Mouse (Mus musculus): ENCODE results near the gene Unc13c. TPM values are rescaled to one million over a fixed set of nuclear protein-coding genes. Genes with fewer than 3 reads are reported as not detected.

Gene Unc13c
- polyA plus RNA-seq, 1 experiment from 2014 or later: 0.05 TPM

- Histone ChIP-seq H3K4me3 (ENCODE audit: low read depth, low read length) (no peak overlapping the region), H3K4me1 (ENCODE audit: insufficient read depth, low read depth, low read length) (no peaks in the 10 kb centered on the region), H3K27me3 (replicated peaks; ENCODE audit: insufficient read depth, low read length) (no peaks in the 10 kb centered on the region), H3K4me2 (replicated peaks; ENCODE audit: low read depth, low read length) (no peak overlapping the region), H3K9ac (replicated peaks; ENCODE audit: low read depth) (no peak overlapping the region), H3K27ac (ENCODE audit: low read length) (no peak overlapping the region), H3K36me3 (ENCODE audit: insufficient read depth, low read length) (no peaks in the 10 kb centered on the region), H3K9me3 (ENCODE audit: low read length) (no peaks in the 10 kb centered on the region)
- TF ChIP-seq EP300 (IDR thresholded peaks at IDR 0.05): no peak
- TF ChIP-seq CTCF (IDR thresholded peaks at IDR 0.05): no peak
- ATAC-seq: no peak
- DNase-seq (ENCODE audit: low spot score): peak; percentile 41
- WGBS: 44% methylated on average over 4 of the region's 4 CpGs
Measured at GRCm38 (mm10) chr9:73934844-73935243, 33.9 kb downstream of the Unc13c start.

GRCm38 (mm10) chr9:73931988-73932387 lies 36.8 kb downstream of the Unc13c start:
- no peaks in the 10 kb centered on the region for H3K27me3 ChIP-seq (replicated peaks; ENCODE audit: insufficient read depth, low read length)
- no peak overlapping the region for H3K4me2 ChIP-seq (replicated peaks; ENCODE audit: low read depth, low read length)
- H3K4me1 ChIP-seq (ENCODE audit: insufficient read depth, low read depth, low read length): no peaks in the 10 kb centered on the region
- no peak for DNase-seq (ENCODE audit: low spot score)
- no peak for ATAC-seq
- H3K4me3 ChIP-seq (ENCODE audit: low read depth, low read length): no peak overlapping the region
- TF ChIP-seq CTCF (IDR thresholded peaks at IDR 0.05): no peak
- TF ChIP-seq EP300 (IDR thresholded peaks at IDR 0.05): no peak
- no peak overlapping the region for H3K9ac ChIP-seq (replicated peaks; ENCODE audit: low read depth)
- H3K9me3 ChIP-seq (ENCODE audit: low read length): no peaks in the 10 kb centered on the region
- no peaks in the 10 kb centered on the region for H3K36me3 ChIP-seq (ENCODE audit: insufficient read depth, low read length)
- WGBS: 78% methylated on average over 9 of the region's 9 CpGs
- H3K27ac ChIP-seq (ENCODE audit: low read length): no peak overlapping the region

GRCm38 (mm10) chr9:73927276-73927675 lies 41.5 kb downstream of the Unc13c start:
- no peaks in the 10 kb centered on the region for H3K36me3 ChIP-seq (ENCODE audit: insufficient read depth, low read length)
- no peak overlapping the region for H3K9ac ChIP-seq (replicated peaks; ENCODE audit: low read depth)
- no peak overlapping the region for H3K27ac ChIP-seq (ENCODE audit: low read length)
- no peak overlapping the region for H3K4me3 ChIP-seq (ENCODE audit: low read depth, low read length)
- H3K9me3 ChIP-seq (ENCODE audit: low read length): no peaks in the 10 kb centered on the region
- no peak overlapping the region for H3K4me2 ChIP-seq (replicated peaks; ENCODE audit: low read depth, low read length)
- ATAC-seq: no peak
- no peak for DNase-seq (ENCODE audit: low spot score)
- no peak for TF ChIP-seq CTCF (IDR thresholded peaks at IDR 0.05)
- no peak for TF ChIP-seq EP300 (IDR thresholded peaks at IDR 0.05)
- no peaks in the 10 kb centered on the region for H3K27me3 ChIP-seq (replicated peaks; ENCODE audit: insufficient read depth, low read length)
- H3K4me1 ChIP-seq (ENCODE audit: insufficient read depth, low read depth, low read length): no peaks in the 10 kb centered on the region
- WGBS: 75% methylated on average over 2 of the region's 2 CpGs

- TF ChIP-seq EP300 (IDR thresholded peaks at IDR 0.05) (peak; percentile 59), CTCF (IDR thresholded peaks at IDR 0.05) (no peak)
- H3K27ac ChIP-seq (ENCODE audit: low read length): no peak overlapping the region
- no peak overlapping the region for H3K4me3 ChIP-seq (ENCODE audit: low read depth, low read length)
- peak; percentile 75 for ATAC-seq
- 0 out of 2 replicates have a peak overlapping the region, but pooled peaks have one; percentile 8 for H3K4me2 ChIP-seq (replicated peaks; ENCODE audit: low read depth, low read length)
- WGBS: 53% methylated on average over 11 of the region's 11 CpGs
- no peaks in the 10 kb centered on the region for H3K9me3 ChIP-seq (ENCODE audit: low read length)
- no peaks in the 10 kb centered on the region for H3K4me1 ChIP-seq (ENCODE audit: insufficient read depth, low read depth, low read length)
- no peaks in the 10 kb centered on the region for H3K27me3 ChIP-seq (replicated peaks; ENCODE audit: insufficient read depth, low read length)
- H3K9ac ChIP-seq (replicated peaks; ENCODE audit: low read depth): no peak overlapping the region
- no peaks in the 10 kb centered on the region for H3K36me3 ChIP-seq (ENCODE audit: insufficient read depth, low read length)
- peak; percentile 58 for DNase-seq (ENCODE audit: low spot score)
Measured at GRCm38 (mm10) chr9:73922449-73923115, 46.2 kb downstream of the Unc13c start.

GRCm38 (mm10) chr9:73905959-73906358 lies 62.8 kb downstream of the Unc13c start:
- Histone ChIP-seq H3K36me3 (ENCODE audit: insufficient read depth, low read length) (no peaks in the 10 kb centered on the region), H3K4me3 (ENCODE audit: low read depth, low read length) (no peak overlapping the region), H3K4me1 (ENCODE audit: insufficient read depth, low read depth, low read length) (no peaks in the 10 kb centered on the region), H3K4me2 (replicated peaks; ENCODE audit: low read depth, low read length) (no peak overlapping the region), H3K27ac (ENCODE audit: low read length) (no peak overlapping the region), H3K27me3 (replicated peaks; ENCODE audit: insufficient read depth, low read length) (no peaks in the 10 kb centered on the region), H3K9ac (replicated peaks; ENCODE audit: low read depth) (no peak overlapping the region), H3K9me3 (ENCODE audit: low read length) (no peaks in the 10 kb centered on the region)
- WGBS: 51% methylated on average over 4 of the region's 4 CpGs
- TF ChIP-seq EP300 (IDR thresholded peaks at IDR 0.05) (no peak), CTCF (IDR thresholded peaks at IDR 0.05) (no peak)
- no peak for ATAC-seq
- DNase-seq (ENCODE audit: low spot score): no peak

- DNase-seq (ENCODE audit: low spot score) (no peak), ATAC-seq (no peak)
- no peak for TF ChIP-seq CTCF (IDR thresholded peaks at IDR 0.05)
- TF ChIP-seq EP300 (IDR thresholded peaks at IDR 0.05): no peak
- no peaks in the 10 kb centered on the region for H3K36me3 ChIP-seq (ENCODE audit: insufficient read depth, low read length)
- H3K27ac ChIP-seq (ENCODE audit: low read length): no peak overlapping the region
- 49% methylated on average over 3 of the region's 3 CpGs for WGBS
- H3K9ac ChIP-seq (replicated peaks; ENCODE audit: low read depth): no peak overlapping the region
- H3K4me3 ChIP-seq (ENCODE audit: low read depth, low read length): no peak overlapping the region
- H3K9me3 ChIP-seq (ENCODE audit: low read length): no peaks in the 10 kb centered on the region
- H3K27me3 ChIP-seq (replicated peaks; ENCODE audit: insufficient read depth, low read length): no peaks in the 10 kb centered on the region
- no peaks in the 10 kb centered on the region for H3K4me1 ChIP-seq (ENCODE audit: insufficient read depth, low read depth, low read length)
- H3K4me2 ChIP-seq (replicated peaks; ENCODE audit: low read depth, low read length): no peak overlapping the region
Measured at GRCm38 (mm10) chr9:73898516-73898915, 70.2 kb downstream of the Unc13c start.

All from lung, postnatal 0 days (tissue).